In genomic region chr13:118742788-118743187, GRCm38 (mm10) we compare ENCODE assay signal across 29 mouse cellular contexts.
"Had no signal": no experiment of that assay in that cellular context is flagged by ENCODE, and none has a peak within 500 bp of the region (broad histone marks: within the 10 kb centered on the region; RNA-seq: fewer than 3 reads in every experiment).

No protein-coding gene starts in this region.

- H3K27ac ChIP-seq: left cerebral cortex, adult 2 months; limb, embryonic 10.5 days; limb, embryonic 12.5 days; limb, embryonic 13.5 days; limb, embryonic 15.5 days; liver, embryonic 12.5 days; liver, embryonic 13.5 days; liver, embryonic 14.5 days; liver, embryonic 15.5 days; macrophage; midbrain, embryonic 10.5 days; midbrain, embryonic 12.5 days; midbrain, embryonic 13.5 days; midbrain, embryonic 15.5 days; neural tube, embryonic 12.5 days had no signal

- DNase-seq: layer of hippocampus, postnatal 36 days; left cerebral cortex, postnatal 4 days; liver; liver, embryonic 13.5 days; liver, postnatal 0 days; lung, adult 2 months; lung, embryonic 14.5 days; lung, postnatal 14 days; lung, postnatal 4 days; midbrain, embryonic 14.5 days had no signal

- H3K9ac ChIP-seq: limb, embryonic 12.5 days; limb, embryonic 13.5 days; limb, embryonic 15.5 days; liver, embryonic 12.5 days; liver, embryonic 13.5 days; liver, embryonic 14.5 days; liver, embryonic 15.5 days; liver, postnatal 0 days; lung, embryonic 14.5 days; midbrain, embryonic 12.5 days; midbrain, embryonic 13.5 days; midbrain, embryonic 15.5 days; neural tube, embryonic 12.5 days had no signal

- H3K4me3 ChIP-seq: left cerebral cortex, adult 2 months; limb, embryonic 10.5 days; limb, embryonic 12.5 days; limb, embryonic 13.5 days; limb, embryonic 15.5 days; liver, embryonic 12.5 days; liver, embryonic 13.5 days; liver, embryonic 15.5 days; megakaryocyte, embryonic 14.5 days; midbrain, embryonic 10.5 days; midbrain, embryonic 12.5 days; midbrain, embryonic 13.5 days; midbrain, embryonic 15.5 days; myocyte; neural tube, embryonic 12.5 days had no signal

- H3K4me1 ChIP-seq: limb, embryonic 15.5 days; liver, embryonic 12.5 days; liver, embryonic 13.5 days; liver, embryonic 15.5 days; megakaryocyte, embryonic 14.5 days; midbrain, embryonic 10.5 days; midbrain, embryonic 12.5 days; midbrain, embryonic 13.5 days; midbrain, embryonic 15.5 days; neural tube, embryonic 12.5 days had no signal

- ATAC-seq: liver, embryonic 12.5 days; liver, postnatal 0 days; midbrain, embryonic 13.5 days; midbrain, embryonic 15.5 days; midbrain, embryonic 16.5 days had no signal

- H3K27me3 ChIP-seq: limb, embryonic 12.5 days; limb, embryonic 13.5 days; limb, embryonic 15.5 days; liver, embryonic 12.5 days; liver, embryonic 13.5 days; liver, embryonic 15.5 days; megakaryocyte, embryonic 14.5 days; midbrain, embryonic 12.5 days; midbrain, embryonic 13.5 days; midbrain, embryonic 15.5 days; neural tube, embryonic 12.5 days had no signal

- H3K4me2 ChIP-seq: limb, embryonic 12.5 days; limb, embryonic 13.5 days; limb, embryonic 15.5 days; liver, embryonic 11.5 days; liver, embryonic 12.5 days; liver, embryonic 13.5 days; liver, embryonic 15.5 days; lung, embryonic 14.5 days; midbrain, embryonic 11.5 days; midbrain, embryonic 12.5 days; midbrain, embryonic 13.5 days; midbrain, embryonic 15.5 days; neural tube, embryonic 12.5 days had no signal

- H3K36me3 ChIP-seq: limb, embryonic 10.5 days; limb, embryonic 12.5 days; limb, embryonic 13.5 days; limb, embryonic 15.5 days; liver, embryonic 12.5 days; liver, embryonic 13.5 days; liver, embryonic 15.5 days; midbrain, embryonic 10.5 days; midbrain, embryonic 12.5 days; midbrain, embryonic 13.5 days; midbrain, embryonic 15.5 days; neural tube, embryonic 12.5 days had no signal

- H3K9me3 ChIP-seq: limb, embryonic 10.5 days; limb, embryonic 12.5 days; limb, embryonic 13.5 days; limb, embryonic 15.5 days; liver, embryonic 12.5 days; liver, embryonic 13.5 days; liver, embryonic 15.5 days; megakaryocyte, embryonic 14.5 days; midbrain, embryonic 10.5 days; midbrain, embryonic 12.5 days; midbrain, embryonic 13.5 days; midbrain, embryonic 15.5 days; neural tube, embryonic 12.5 days had no signal
